Mouse (Mus musculus): ENCODE data around the gene Nedd9.

GRCm38 (mm10) chr13:41400289-41400688, 86.9 kb downstream of the Nedd9 start:
- TF ChIP-seq ZNF384 (IDR thresholded peaks at IDR 0.05; ENCODE audit: low read depth, low read length): no peak
- no peak for TF ChIP-seq ZC3H11A (IDR thresholded peaks at IDR 0.05; ENCODE audit: borderline replicate concordance, low read depth, low read length)
- no peak for TF ChIP-seq MAFK (IDR thresholded peaks at IDR 0.05; ENCODE audit: insufficient read depth, low read depth, low read length)
- TF ChIP-seq CHD2 (IDR thresholded peaks at IDR 0.05; ENCODE audit: low read depth, low read length): no peak
- TF ChIP-seq HCFC1 (IDR thresholded peaks at IDR 0.05; ENCODE audit: borderline replicate concordance, insufficient read depth, low read length): no peak

All from ES-E14 (cell line).